Mouse (Mus musculus) activated CD4-positive, CD25-positive, alpha-beta regulatory T cell (primary cell): ENCODE measurements around the gene Pet2. TPM values are rescaled to one million over a fixed set of nuclear protein-coding genes. Genes with fewer than 3 reads are reported as not detected.

Source experiments
- polyA plus RNA-seq, 2 experiments: library from polyadenylated mRNA; unstranded; fragments of 100-300 nt; shearing (Covaris generic); gene quantifications; one replicate each; pipeline ENCODE4 v1.2.1; 2017

The Pet2 gene
- polyA plus RNA-seq = under 1 TPM in 1 of 2 experiments, not detected in 1; 0.06 TPM

DNA sequence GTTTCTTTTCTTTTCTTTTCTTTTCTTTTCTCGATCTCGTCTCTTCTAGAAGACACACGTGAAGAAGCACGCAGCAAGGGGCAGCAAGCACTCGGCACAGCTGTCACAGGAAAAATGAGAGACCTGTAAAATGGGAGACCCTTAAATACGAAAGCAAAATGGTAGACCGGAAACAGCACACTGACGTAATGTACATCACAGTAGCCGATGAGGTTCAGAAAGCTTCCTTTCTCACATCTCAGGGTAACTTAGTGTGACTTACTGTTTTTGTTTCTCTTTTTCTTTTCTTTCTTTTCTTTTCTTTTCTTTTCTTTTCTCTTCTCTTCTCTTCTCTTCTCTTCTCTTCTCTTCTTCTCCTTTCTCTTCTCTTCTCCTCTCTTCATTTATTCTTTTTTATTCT, at the start of gene Pet2:
Gene Pet2, minus strand, starts transcription at position 101 of the 400 bp plus-strand sequence.

